Mouse (Mus musculus): ENCODE results near the gene Olfr1443. TPM values are rescaled to one million over a fixed set of nuclear protein-coding genes. Genes with fewer than 3 reads are reported as not detected.
"Not testable (repeated sequence)": the region's sequence is repeated elsewhere in the genome, so short reads cannot be mapped to it uniquely, and the experiment has no call there.

The Olfr1443 gene
- polyA plus RNA-seq, 1 experiment from 2014 or later = not detected

DNA sequence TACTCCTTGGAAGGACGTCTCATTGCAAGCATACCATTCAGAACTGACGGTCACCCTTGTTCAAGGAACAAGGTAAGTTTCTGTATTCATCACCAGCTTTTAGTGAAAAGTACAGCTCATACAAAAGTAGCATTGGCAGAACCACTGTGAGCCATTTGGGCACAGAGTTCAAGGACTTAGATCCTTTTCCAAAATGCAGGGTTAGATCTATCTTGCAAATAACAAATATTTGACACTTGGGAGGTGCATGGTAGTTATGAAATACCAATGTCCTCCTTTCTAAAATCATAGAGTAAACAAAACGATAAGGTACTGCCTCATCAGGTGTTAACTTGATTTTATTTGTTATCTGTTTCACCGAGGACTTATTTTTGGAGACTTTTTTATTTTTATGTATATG, 6.9 kb upstream of the Olfr1443 start:
- no peak for ATAC-seq (replicated peaks; ENCODE audit: extremely low read depth, insufficient read depth, low FRiP score)
- H3K27me3 ChIP-seq (ENCODE audit: control insufficient read depth, insufficient read depth, low read length) = no peaks in the 10 kb centered on the region
- WGBS = 75% methylated on average over 4 of the region's 4 CpGs
- H3K36me3 ChIP-seq (ENCODE audit: control insufficient read depth, insufficient read depth) = no peaks in the 10 kb centered on the region
- H3K4me1 ChIP-seq (ENCODE audit: control insufficient read depth, insufficient read depth, low read length) = no peaks in the 10 kb centered on the region
- H3K27ac ChIP-seq (ENCODE audit: low read length) = no peak overlapping the region
- no peaks in the 10 kb centered on the region for H3K9me3 ChIP-seq (replicated peaks; ENCODE audit: control insufficient read depth, low read length)
- no peak overlapping the region for H3K4me3 ChIP-seq (ENCODE audit: low read length)
- H3K4me2 ChIP-seq (ENCODE audit: low read depth, low read length) = no peak overlapping the region
- H3K9ac ChIP-seq (ENCODE audit: low read length) = no peak overlapping the region

DNA sequence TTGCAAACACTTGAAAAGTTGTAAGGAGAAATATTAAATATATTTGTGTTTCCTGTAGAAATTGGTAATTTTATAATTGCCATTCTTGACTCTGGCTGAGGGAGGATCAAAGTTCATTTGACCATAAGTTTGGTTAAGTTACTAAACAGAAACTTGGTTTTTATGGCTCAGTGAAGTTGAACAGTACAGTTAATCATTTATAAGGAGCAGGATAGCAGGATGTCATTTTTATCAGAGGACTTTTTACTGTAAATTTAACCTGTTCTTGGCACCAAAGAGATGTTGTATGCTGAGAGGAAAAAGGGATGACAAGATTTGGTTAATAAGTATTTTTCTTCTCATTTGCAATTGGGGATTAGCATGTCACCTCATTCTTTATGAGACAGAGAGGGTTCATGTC, 6.7 kb downstream of the Olfr1443 start:
- no peaks in the 10 kb centered on the region for H3K4me1 ChIP-seq (ENCODE audit: control insufficient read depth, insufficient read depth, low read length)
- ATAC-seq (replicated peaks; ENCODE audit: extremely low read depth, insufficient read depth, low FRiP score) = no peak
- no peaks in the 10 kb centered on the region for H3K9me3 ChIP-seq (replicated peaks; ENCODE audit: control insufficient read depth, low read length)
- H3K4me2 ChIP-seq (ENCODE audit: low read depth, low read length) = no peak overlapping the region
- no peaks in the 10 kb centered on the region for H3K27me3 ChIP-seq (ENCODE audit: control insufficient read depth, insufficient read depth, low read length)
- H3K36me3 ChIP-seq (ENCODE audit: control insufficient read depth, insufficient read depth) = no peaks in the 10 kb centered on the region
- no peak overlapping the region for H3K9ac ChIP-seq (ENCODE audit: low read length)
- H3K4me3 ChIP-seq (ENCODE audit: low read length) = no peak overlapping the region
- no peak overlapping the region for H3K27ac ChIP-seq (ENCODE audit: low read length)

DNA sequence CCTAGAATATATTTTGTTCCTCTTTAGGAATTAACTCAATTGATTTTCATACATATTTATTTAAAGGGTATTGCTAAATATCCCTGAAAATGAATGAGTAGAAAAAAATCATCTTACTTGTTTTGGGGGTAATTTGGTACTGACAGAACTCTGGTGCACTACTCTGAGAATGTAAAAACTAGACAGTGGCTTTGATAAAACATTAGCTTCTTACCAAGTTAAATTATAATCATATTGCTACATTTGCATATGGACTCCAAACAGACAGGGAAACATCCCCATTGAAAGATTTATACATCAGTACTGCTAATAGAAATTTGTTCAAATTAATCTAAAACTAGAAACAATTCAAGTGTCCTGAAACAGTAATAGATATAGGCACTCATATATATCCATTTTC, 7.3 kb downstream of the Olfr1443 start:
- H3K36me3 ChIP-seq (ENCODE audit: control insufficient read depth, insufficient read depth) = no peaks in the 10 kb centered on the region
- no peaks in the 10 kb centered on the region for H3K9me3 ChIP-seq (replicated peaks; ENCODE audit: control insufficient read depth, low read length)
- no peak overlapping the region for H3K4me2 ChIP-seq (ENCODE audit: low read depth, low read length)
- H3K4me1 ChIP-seq (ENCODE audit: control insufficient read depth, insufficient read depth, low read length) = no peaks in the 10 kb centered on the region
- H3K27ac ChIP-seq (ENCODE audit: low read length) = no peak overlapping the region
- H3K27me3 ChIP-seq (ENCODE audit: control insufficient read depth, insufficient read depth, low read length) = no peaks in the 10 kb centered on the region
- H3K9ac ChIP-seq (ENCODE audit: low read length) = no peak overlapping the region
- ATAC-seq (replicated peaks; ENCODE audit: extremely low read depth, insufficient read depth, low FRiP score) = no peak
- no peak overlapping the region for H3K4me3 ChIP-seq (ENCODE audit: low read length)

DNA sequence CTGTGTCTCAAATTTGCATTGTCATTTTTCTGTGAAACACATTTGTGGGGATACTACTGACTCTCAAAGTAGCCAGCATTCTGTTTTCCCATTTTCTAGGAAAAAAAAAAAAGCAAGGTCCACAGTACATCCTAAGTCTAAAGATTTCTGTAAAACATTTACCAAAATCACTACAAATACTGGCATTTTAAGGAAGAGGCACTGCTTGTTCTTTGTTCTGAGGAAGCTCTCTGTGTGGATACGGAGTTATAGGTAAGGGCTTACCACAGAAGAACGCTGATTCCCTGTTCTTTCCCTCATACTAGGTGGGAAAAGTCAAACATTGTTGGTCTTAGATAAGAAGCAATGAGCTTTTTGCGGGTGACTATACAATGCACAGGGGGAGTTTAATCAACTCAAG, 17.7 kb downstream of the Olfr1443 start, which contains the start of gene Keg1:
Gene Keg1, plus strand, starts transcription at position 197 of the 400 bp plus-strand sequence.
- no peaks in the 10 kb centered on the region for H3K9me3 ChIP-seq (replicated peaks; ENCODE audit: control insufficient read depth, low read length)
- no peaks in the 10 kb centered on the region for H3K4me1 ChIP-seq (ENCODE audit: control insufficient read depth, insufficient read depth, low read length)
- no peak within 1 kb of the TSS for H3K9ac ChIP-seq (ENCODE audit: low read length)
- H3K36me3 ChIP-seq (ENCODE audit: control insufficient read depth, insufficient read depth) = no peaks in the 10 kb centered on the region
- H3K4me2 ChIP-seq (ENCODE audit: low read depth, low read length) = no peak within 1 kb of the TSS
- H3K27ac ChIP-seq (ENCODE audit: low read length) = no peak within 1 kb of the TSS
- 71% methylated on average over 3 of the region's 3 CpGs for WGBS
- no peak for ATAC-seq (replicated peaks; ENCODE audit: extremely low read depth, insufficient read depth, low FRiP score)
- H3K27me3 ChIP-seq (ENCODE audit: control insufficient read depth, insufficient read depth, low read length) = no peaks in the 10 kb centered on the region
- no peak within 1 kb of the TSS for H3K4me3 ChIP-seq (ENCODE audit: low read length)

DNA sequence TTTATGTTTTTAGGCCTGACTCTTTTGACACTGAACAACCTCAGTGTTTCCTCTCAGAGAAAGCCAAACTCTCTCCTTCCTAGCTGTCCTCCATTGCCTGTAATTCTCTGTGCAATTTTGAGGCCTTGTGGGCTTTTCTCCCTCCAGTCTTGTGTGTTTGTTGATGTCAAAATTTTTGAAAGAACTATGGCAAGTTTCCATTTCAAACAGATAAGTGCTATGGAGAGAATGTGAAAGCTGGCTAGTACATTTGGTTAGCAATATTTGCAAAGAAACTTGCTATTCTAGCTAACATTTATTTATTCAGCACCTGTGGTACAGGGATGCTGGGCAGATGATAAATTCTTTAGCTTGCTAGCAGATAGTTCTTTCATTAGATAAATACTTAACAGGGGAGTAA, 18.3 kb downstream of the Olfr1443 start:
- Histone ChIP-seq H3K27ac (ENCODE audit: low read length) (no peak overlapping the region), H3K27me3 (ENCODE audit: control insufficient read depth, insufficient read depth, low read length) (no peaks in the 10 kb centered on the region), H3K4me2 (ENCODE audit: low read depth, low read length) (no peak overlapping the region), H3K36me3 (ENCODE audit: control insufficient read depth, insufficient read depth) (no peaks in the 10 kb centered on the region), H3K4me1 (ENCODE audit: control insufficient read depth, insufficient read depth, low read length) (no peaks in the 10 kb centered on the region), H3K9ac (ENCODE audit: low read length) (no peak overlapping the region), H3K9me3 (replicated peaks; ENCODE audit: control insufficient read depth, low read length) (no peaks in the 10 kb centered on the region), H3K4me3 (ENCODE audit: low read length) (no peak overlapping the region)
- no peak for ATAC-seq (replicated peaks; ENCODE audit: extremely low read depth, insufficient read depth, low FRiP score)

DNA sequence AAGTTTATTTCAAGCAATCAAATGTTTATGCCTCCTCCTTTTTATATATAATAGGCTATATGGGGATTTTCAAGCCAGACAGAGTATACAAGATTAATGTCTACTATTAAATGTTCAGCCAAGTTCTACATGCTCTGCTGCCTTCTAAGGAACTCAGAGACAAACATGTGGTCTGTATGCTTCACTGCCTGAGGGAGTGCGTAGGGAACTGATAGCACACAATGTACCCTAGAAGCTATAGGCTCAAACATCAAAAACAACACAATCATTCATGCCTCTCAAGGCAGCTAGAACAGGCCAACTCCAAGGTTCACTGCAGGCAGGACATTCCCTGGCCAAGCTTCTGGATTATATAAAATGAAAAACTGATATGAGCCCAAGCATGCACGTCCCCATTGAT, 30.5 kb downstream of the Olfr1443 start:
- Histone ChIP-seq H3K4me3 (ENCODE audit: low read length) (no peak overlapping the region), H3K27ac (ENCODE audit: low read length) (no peak overlapping the region), H3K4me1 (ENCODE audit: control insufficient read depth, insufficient read depth, low read length) (no peaks in the 10 kb centered on the region), H3K4me2 (ENCODE audit: low read depth, low read length) (no peak overlapping the region), H3K9me3 (replicated peaks; ENCODE audit: control insufficient read depth, low read length) (no peaks in the 10 kb centered on the region), H3K36me3 (ENCODE audit: control insufficient read depth, insufficient read depth) (no peaks in the 10 kb centered on the region), H3K9ac (ENCODE audit: low read length) (no peak overlapping the region), H3K27me3 (ENCODE audit: control insufficient read depth, insufficient read depth, low read length) (no peaks in the 10 kb centered on the region)
- WGBS = 73% methylated on average over 2 of the region's 2 CpGs
- no peak for ATAC-seq (replicated peaks; ENCODE audit: extremely low read depth, insufficient read depth, low FRiP score)

DNA sequence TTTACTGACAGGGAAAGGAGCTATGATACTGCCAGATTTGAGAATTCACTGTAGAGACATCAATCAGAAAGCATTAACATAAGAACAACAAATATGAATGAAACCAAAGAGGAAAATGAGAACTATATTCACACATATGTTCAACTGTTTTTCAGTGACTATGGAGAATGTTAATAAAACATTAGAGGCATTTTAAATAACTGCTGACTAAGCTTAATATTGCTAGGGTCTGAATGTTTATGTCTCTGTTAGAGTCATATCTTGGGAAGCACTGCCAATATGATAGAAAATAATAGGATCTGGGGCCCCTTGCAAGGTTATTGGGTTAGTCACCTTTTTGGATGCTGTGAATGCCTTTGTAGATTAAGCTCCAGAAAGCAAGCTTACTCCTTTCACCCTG, 31.1 kb downstream of the Olfr1443 start:
- ATAC-seq (replicated peaks; ENCODE audit: extremely low read depth, insufficient read depth, low FRiP score) = no peak
- Histone ChIP-seq H3K9ac (ENCODE audit: low read length) (no peak overlapping the region), H3K9me3 (replicated peaks; ENCODE audit: control insufficient read depth, low read length) (no peaks in the 10 kb centered on the region), H3K4me1 (ENCODE audit: control insufficient read depth, insufficient read depth, low read length) (no peaks in the 10 kb centered on the region), H3K36me3 (ENCODE audit: control insufficient read depth, insufficient read depth) (no peaks in the 10 kb centered on the region), H3K4me3 (ENCODE audit: low read length) (no peak overlapping the region), H3K27ac (ENCODE audit: low read length) (no peak overlapping the region), H3K4me2 (ENCODE audit: low read depth, low read length) (no peak overlapping the region), H3K27me3 (ENCODE audit: control insufficient read depth, insufficient read depth, low read length) (no peaks in the 10 kb centered on the region)

DNA sequence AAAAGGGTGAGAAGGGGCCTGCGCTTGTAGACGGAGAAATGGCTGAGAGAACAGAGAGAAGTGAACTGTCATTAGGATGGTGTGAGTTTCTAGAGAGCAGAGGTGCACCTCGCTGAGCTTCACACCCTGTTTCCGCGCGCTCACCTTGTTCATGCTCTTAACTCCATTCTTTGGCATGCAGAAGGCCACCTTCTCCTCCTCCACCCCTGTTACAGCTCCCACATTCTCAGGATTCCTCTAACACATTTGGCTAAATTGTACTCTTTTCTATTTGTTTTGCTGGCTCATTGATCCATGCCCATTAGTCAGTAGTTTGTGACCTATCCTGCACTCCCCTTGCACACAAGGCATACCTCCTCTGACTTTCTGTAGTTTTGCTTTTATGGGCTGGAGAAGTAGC, 41.3 kb downstream of the Olfr1443 start:
- H3K27me3 ChIP-seq (ENCODE audit: control insufficient read depth, insufficient read depth, low read length) = no peaks in the 10 kb centered on the region
- ATAC-seq (replicated peaks; ENCODE audit: extremely low read depth, insufficient read depth, low FRiP score) = no peak
- H3K27ac ChIP-seq (ENCODE audit: low read length) = no peak overlapping the region
- H3K9me3 ChIP-seq (replicated peaks; ENCODE audit: control insufficient read depth, low read length) = no peaks in the 10 kb centered on the region
- H3K9ac ChIP-seq (ENCODE audit: low read length) = no peak overlapping the region
- no peak overlapping the region for H3K4me2 ChIP-seq (ENCODE audit: low read depth, low read length)
- H3K4me3 ChIP-seq (ENCODE audit: low read length) = no peak overlapping the region
- no peaks in the 10 kb centered on the region for H3K4me1 ChIP-seq (ENCODE audit: control insufficient read depth, insufficient read depth, low read length)
- 83% methylated on average over 6 of the region's 6 CpGs for WGBS
- H3K36me3 ChIP-seq (ENCODE audit: control insufficient read depth, insufficient read depth) = no peaks in the 10 kb centered on the region

DNA sequence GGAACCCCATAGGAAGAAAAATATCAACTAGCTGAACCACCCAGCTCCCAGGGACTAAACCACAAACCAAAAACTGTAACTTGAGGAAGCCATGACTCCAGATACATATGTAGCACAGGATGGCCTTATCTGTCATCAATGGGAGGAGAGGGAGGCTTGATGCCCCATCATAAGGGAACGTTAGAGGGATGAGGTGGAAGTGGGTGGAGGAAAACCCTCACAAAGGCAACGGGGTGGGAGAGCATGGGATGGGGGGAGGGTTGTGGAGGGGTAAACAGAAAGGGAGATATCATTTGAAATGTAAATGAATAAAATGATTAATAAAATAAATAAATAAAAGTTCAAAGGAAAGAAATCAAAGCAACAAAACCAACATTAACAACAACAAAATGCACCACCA, 42.6 kb downstream of the Olfr1443 start:
- Histone ChIP-seq H3K9me3 (replicated peaks; ENCODE audit: control insufficient read depth, low read length) (no peaks in the 10 kb centered on the region), H3K4me3 (ENCODE audit: low read length) (no peak overlapping the region), H3K4me1 (ENCODE audit: control insufficient read depth, insufficient read depth, low read length) (no peaks in the 10 kb centered on the region), H3K27me3 (ENCODE audit: control insufficient read depth, insufficient read depth, low read length) (no peaks in the 10 kb centered on the region), H3K36me3 (ENCODE audit: control insufficient read depth, insufficient read depth) (no peaks in the 10 kb centered on the region), H3K9ac (ENCODE audit: low read length) (no peak overlapping the region), H3K27ac (ENCODE audit: low read length) (no peak overlapping the region), H3K4me2 (ENCODE audit: low read depth, low read length) (no peak overlapping the region)
- ATAC-seq (replicated peaks; ENCODE audit: extremely low read depth, insufficient read depth, low FRiP score) = no peak
- WGBS = 47% methylated on average over 2 of the region's 2 CpGs

DNA sequence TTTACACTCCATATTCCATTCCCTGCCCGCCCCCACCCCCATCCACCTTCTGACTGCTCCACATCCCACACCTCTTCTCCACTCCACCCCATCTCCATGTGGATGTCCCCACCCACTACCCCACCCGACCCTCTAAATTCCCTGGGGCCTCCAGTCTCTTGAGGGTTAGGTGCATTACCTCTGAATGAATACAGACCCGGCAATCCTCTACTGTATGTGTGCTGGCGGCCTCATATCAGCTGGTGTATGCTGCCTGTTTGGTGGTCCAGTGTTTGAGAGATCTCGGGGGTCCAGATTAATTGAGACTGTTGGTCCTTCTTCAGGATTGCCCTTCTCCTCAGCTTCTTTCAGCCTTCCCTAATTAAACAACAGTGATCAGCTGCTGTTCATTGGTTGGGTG, 43.0 kb downstream of the Olfr1443 start:
- not testable (repeated sequence) for H3K9me3 ChIP-seq (replicated peaks; ENCODE audit: control insufficient read depth, low read length); ATAC-seq (replicated peaks; ENCODE audit: extremely low read depth, insufficient read depth, low FRiP score); H3K4me3 ChIP-seq (ENCODE audit: low read length); H3K27me3 ChIP-seq (ENCODE audit: control insufficient read depth, insufficient read depth, low read length); H3K27ac ChIP-seq (ENCODE audit: low read length); H3K9ac ChIP-seq (ENCODE audit: low read length); H3K4me2 ChIP-seq (ENCODE audit: low read depth, low read length); H3K36me3 ChIP-seq (ENCODE audit: control insufficient read depth, insufficient read depth); H3K4me1 ChIP-seq (ENCODE audit: control insufficient read depth, insufficient read depth, low read length)
- 81% methylated on average over 5 of the region's 5 CpGs for WGBS

All from heart, embryonic 16.5 days (tissue).